Mouse (Mus musculus): ENCODE measurements at regions not wholly inside any gene's neighbourhood (a gene's known extent, or its start where the extent isn't known, plus 50 kb on each side); places are given as distances from the start of the nearest gene placed in this dataset.

GRCm38 (mm10) chr15:52232442-52232841, 1652.3 kb upstream of the Gm7489 start:
- TF ChIP-seq CTCF (conservative IDR thresholded peaks at IDR 0.05; ENCODE audit: insufficient read depth, insufficient read length, low read depth, low read length) = no peak
- no peak for TF ChIP-seq POLR2A (IDR thresholded peaks at IDR 0.05; ENCODE audit: low read depth, low read length)
